Mouse (Mus musculus): Measurements from ENCODE around the gene Dhx30. TPM values are rescaled to one million over a fixed set of nuclear protein-coding genes. Genes with fewer than 3 reads are reported as not detected.
"Not testable (repeated sequence)": the region's sequence is repeated elsewhere in the genome, so short reads cannot be mapped to it uniquely, and the experiment has no call there.

The Dhx30 gene
- polyA plus RNA-seq (2016; fragmentation: Nextera tagmentation; extraction: Ambion mirVana), result 202 and 207 TPM in 2 replicates

- no peaks in the 10 kb centered on the region for H3K27me3 ChIP-seq
- H3K9me3 ChIP-seq, result no peaks in the 10 kb centered on the region
- peak within 1 kb of the TSS; percentile 70 for H3K4me2 ChIP-seq
- under 1% methylated on average over 17 of the region's 17 CpGs for WGBS
- ATAC-seq (ENCODE audit: insufficient number of reproducible peaks, insufficient read depth, low FRiP score, low TSS enrichment, low read depth), result no peak; the same call in 1 of the 2 replicates
- H3K4me1 ChIP-seq (replicated peaks), result peaks cover 19% of the 10 kb centered on the region
- peak within 1 kb of the TSS; percentile 98 for H3K27ac ChIP-seq
- peaks cover 22% of the 10 kb centered on the region for H3K36me3 ChIP-seq
- peak within 1 kb of the TSS; percentile 93 for H3K9ac ChIP-seq (replicated peaks)
- peak within 1 kb of the TSS; percentile 87 for H3K4me3 ChIP-seq (replicated peaks)
Observed at GRCm38 (mm10) chr9:110117779-110118139, at the start of gene Dhx30. Dhx30 (minus strand) TSS chr9:110117830.

GRCm38 (mm10) chr9:110163071-110163470 lies 45.4 kb upstream of the Dhx30 start:
- WGBS, result 97% methylated on average over 2 of the region's 2 CpGs
- Histone ChIP-seq H3K4me2 (no peak overlapping the region), H3K4me3 (replicated peaks) (no peak overlapping the region), H3K36me3 (peaks cover 90% of the 10 kb centered on the region), H3K27me3 (no peaks in the 10 kb centered on the region), H3K4me1 (replicated peaks) (no peaks in the 10 kb centered on the region), H3K27ac (no peak overlapping the region), H3K9me3 (no peaks in the 10 kb centered on the region), H3K9ac (replicated peaks) (no peak overlapping the region)
- ATAC-seq (ENCODE audit: insufficient number of reproducible peaks, insufficient read depth, low FRiP score, low TSS enrichment, low read depth), result no peak

GRCm38 (mm10) chr9:110162441-110162840 lies 44.8 kb upstream of the Dhx30 start:
- 91% methylated on average over 5 of the region's 5 CpGs for WGBS

GRCm38 (mm10) chr9:110160486-110160885 lies 42.9 kb upstream of the Dhx30 start:
- not testable (repeated sequence) for H3K4me3 ChIP-seq (replicated peaks); H3K27me3 ChIP-seq; H3K9me3 ChIP-seq; H3K9ac ChIP-seq (replicated peaks); H3K27ac ChIP-seq; H3K4me1 ChIP-seq (replicated peaks); H3K4me2 ChIP-seq; ATAC-seq (ENCODE audit: insufficient number of reproducible peaks, insufficient read depth, low FRiP score, low TSS enrichment, low read depth)
- WGBS, result 100% methylated on average over 2 of the region's 2 CpGs
- H3K36me3 ChIP-seq, result peaks cover 89% of the 10 kb centered on the region

More at GRCm38 (mm10) chr9:110162441-110162840, 44.8 kb upstream of the Dhx30 start:
- no peaks in the 10 kb centered on the region for H3K4me1 ChIP-seq (replicated peaks)
- no peak overlapping the region for H3K4me2 ChIP-seq
- H3K9ac ChIP-seq (replicated peaks), result no peak overlapping the region
- ATAC-seq (ENCODE audit: insufficient number of reproducible peaks, insufficient read depth, low FRiP score, low TSS enrichment, low read depth), result no peak
- H3K36me3 ChIP-seq, result peaks cover 90% of the 10 kb centered on the region
- H3K27me3 ChIP-seq, result no peaks in the 10 kb centered on the region
- no peaks in the 10 kb centered on the region for H3K9me3 ChIP-seq
- H3K4me3 ChIP-seq (replicated peaks), result no peak overlapping the region
- H3K27ac ChIP-seq, result no peak overlapping the region

GRCm38 (mm10) chr9:110159036-110159435 lies 41.4 kb upstream of the Dhx30 start:
- Histone ChIP-seq H3K4me3 (replicated peaks) (no peak overlapping the region), H3K36me3 (peaks cover 88% of the 10 kb centered on the region), H3K27me3 (no peaks in the 10 kb centered on the region), H3K4me2 (no peak overlapping the region), H3K4me1 (replicated peaks) (no peaks in the 10 kb centered on the region), H3K9ac (replicated peaks) (no peak overlapping the region), H3K9me3 (no peaks in the 10 kb centered on the region), H3K27ac (no peak overlapping the region)
- 97% methylated on average over 1 of the region's 1 CpGs for WGBS
- no peak for ATAC-seq (ENCODE audit: insufficient number of reproducible peaks, insufficient read depth, low FRiP score, low TSS enrichment, low read depth)

- H3K36me3 ChIP-seq, result peaks cover 94% of the 10 kb centered on the region
- WGBS, result 95% methylated on average over 2 of the region's 2 CpGs
Observed at GRCm38 (mm10) chr9:110148598-110148997, 31.0 kb upstream of the Dhx30 start.

GRCm38 (mm10) chr9:110142097-110142496 lies 24.5 kb upstream of the Dhx30 start:
- ATAC-seq (ENCODE audit: insufficient number of reproducible peaks, insufficient read depth, low FRiP score, low TSS enrichment, low read depth), result no peak
- WGBS, result 98% methylated on average over 1 of the region's 1 CpGs
- Histone ChIP-seq H3K9ac (replicated peaks) (no peak overlapping the region), H3K4me2 (no peak overlapping the region), H3K27me3 (no peaks in the 10 kb centered on the region), H3K27ac (no peak overlapping the region), H3K4me3 (replicated peaks) (no peak overlapping the region), H3K36me3 (peaks cover 96% of the 10 kb centered on the region), H3K9me3 (no peaks in the 10 kb centered on the region), H3K4me1 (replicated peaks) (no peaks in the 10 kb centered on the region)

More at GRCm38 (mm10) chr9:110148598-110148997, 31.0 kb upstream of the Dhx30 start:
- Histone ChIP-seq H3K4me1 (replicated peaks) (no peaks in the 10 kb centered on the region), H3K9ac (replicated peaks) (no peak overlapping the region), H3K27ac (no peak overlapping the region), H3K4me2 (no peak overlapping the region), H3K4me3 (replicated peaks) (no peak overlapping the region), H3K9me3 (no peaks in the 10 kb centered on the region), H3K27me3 (no peaks in the 10 kb centered on the region)
- ATAC-seq (ENCODE audit: insufficient number of reproducible peaks, insufficient read depth, low FRiP score, low TSS enrichment, low read depth), result no peak

- no peak overlapping the region for H3K27ac ChIP-seq
- H3K9me3 ChIP-seq, result no peaks in the 10 kb centered on the region
- H3K4me3 ChIP-seq (replicated peaks), result no peak overlapping the region
- no peak overlapping the region for H3K4me2 ChIP-seq
- no peak overlapping the region for H3K9ac ChIP-seq (replicated peaks)
- peaks cover 6% of the 10 kb centered on the region for H3K4me1 ChIP-seq (replicated peaks)
- H3K27me3 ChIP-seq, result no peaks in the 10 kb centered on the region
- H3K36me3 ChIP-seq, result peaks cover 94% of the 10 kb centered on the region
- 85% methylated on average over 4 of the region's 4 CpGs for WGBS
- no peak for ATAC-seq (ENCODE audit: insufficient number of reproducible peaks, insufficient read depth, low FRiP score, low TSS enrichment, low read depth)
Observed at GRCm38 (mm10) chr9:110139119-110139518, 21.5 kb upstream of the Dhx30 start.

- Histone ChIP-seq H3K27ac (no peak overlapping the region), H3K4me1 (replicated peaks) (peaks cover 19% of the 10 kb centered on the region), H3K4me2 (peak overlapping the region; percentile 60), H3K4me3 (replicated peaks) (no peak overlapping the region), H3K36me3 (peaks cover 46% of the 10 kb centered on the region), H3K9ac (replicated peaks) (no peak overlapping the region), H3K27me3 (no peaks in the 10 kb centered on the region), H3K9me3 (no peaks in the 10 kb centered on the region)
- ATAC-seq (ENCODE audit: insufficient number of reproducible peaks, insufficient read depth, low FRiP score, low TSS enrichment, low read depth), result no peak
- 78% methylated on average over 5 of the region's 5 CpGs for WGBS
Observed at GRCm38 (mm10) chr9:110134176-110134575, 16.5 kb upstream of the Dhx30 start.

- H3K36me3 ChIP-seq, result peaks cover 36% of the 10 kb centered on the region
- H3K4me1 ChIP-seq (replicated peaks), result peaks cover 19% of the 10 kb centered on the region
- H3K4me2 ChIP-seq, result peak overlapping the region; percentile 60
- no peak overlapping the region for H3K27ac ChIP-seq
- H3K27me3 ChIP-seq, result no peaks in the 10 kb centered on the region
- ATAC-seq (ENCODE audit: insufficient number of reproducible peaks, insufficient read depth, low FRiP score, low TSS enrichment, low read depth), result no peak
- H3K9ac ChIP-seq (replicated peaks), result no peak overlapping the region
- no peaks in the 10 kb centered on the region for H3K9me3 ChIP-seq
- 65% methylated on average over 6 of the region's 6 CpGs for WGBS
- peak overlapping the region; percentile 84 for H3K4me3 ChIP-seq (replicated peaks)
Observed at GRCm38 (mm10) chr9:110132921-110133320, 15.3 kb upstream of the Dhx30 start.

GRCm38 (mm10) chr9:110132201-110132605 lies 14.6 kb upstream of the Dhx30 start:
- peak overlapping the region; percentile 60 for H3K4me2 ChIP-seq
- no peak for ATAC-seq (ENCODE audit: insufficient number of reproducible peaks, insufficient read depth, low FRiP score, low TSS enrichment, low read depth)
- H3K27ac ChIP-seq, result peak overlapping the region; percentile 95
- WGBS, result under 1% methylated on average over 35 of the region's 38 CpGs
- H3K9me3 ChIP-seq, result no peaks in the 10 kb centered on the region
- H3K36me3 ChIP-seq, result peaks cover 31% of the 10 kb centered on the region
- H3K9ac ChIP-seq (replicated peaks), result peak overlapping the region; percentile 95
- peak overlapping the region; percentile 84 for H3K4me3 ChIP-seq (replicated peaks)
- peaks cover 19% of the 10 kb centered on the region for H3K4me1 ChIP-seq (replicated peaks)
- no peaks in the 10 kb centered on the region for H3K27me3 ChIP-seq

GRCm38 (mm10) chr9:110131525-110132197 lies 14.0 kb upstream of the Dhx30 start:
- no peaks in the 10 kb centered on the region for H3K27me3 ChIP-seq
- peak; percentile 91 for ATAC-seq (ENCODE audit: insufficient number of reproducible peaks, insufficient read depth, low FRiP score, low TSS enrichment, low read depth)
- peak overlapping the region; percentile 60 for H3K4me2 ChIP-seq
- peak overlapping the region; percentile 95 for H3K27ac ChIP-seq
- H3K9ac ChIP-seq (replicated peaks), result peak overlapping the region; percentile 95
- peaks cover 19% of the 10 kb centered on the region for H3K4me1 ChIP-seq (replicated peaks)
- H3K4me3 ChIP-seq (replicated peaks), result peak overlapping the region; percentile 84
- peaks cover 25% of the 10 kb centered on the region for H3K36me3 ChIP-seq
- no peaks in the 10 kb centered on the region for H3K9me3 ChIP-seq
- under 1% methylated on average over 64 of the region's 64 CpGs for WGBS

Measured in limb, embryonic 12.5 days (tissue).